Mouse (Mus musculus): ENCODE data around the gene Fbxl18.

GRCm38 (mm10) chr5:142936336-142936719 lies 41.1 kb upstream of the Fbxl18 start:
- peak; percentile 96 for TF ChIP-seq CTCF (IDR thresholded peaks at IDR 0.05; ENCODE audit: extremely low read depth, insufficient read length, insufficient replicate concordance, low read depth, low read length)
- TF ChIP-seq POLR2A (IDR thresholded peaks at IDR 0.05; ENCODE audit: low read depth, low read length) = no peak
